Mouse (Mus musculus) gastrocnemius, adult 18-20 months (tissue): Measurements from ENCODE around the gene Gtf3c2. TPM values are rescaled to one million over a fixed set of nuclear protein-coding genes. Genes with fewer than 3 reads are reported as not detected.
A peak's percentile ranks its signal among the peaks of the same experiment; 100 is the strongest.
"Not testable (repeated sequence)": the region's sequence is repeated elsewhere in the genome, so short reads cannot be mapped to it uniquely, and the experiment has no call there.

Experiments used
- DNase-seq: peaks from one replicate; pipeline ENCODE4 v3.0.0; 2021; ENCODE audit warnings: low spot score
- long read RNA-seq, 2 experiments: library from polyadenylated mRNA; stranded (forward); transcript quantifications; one replicate each; pipeline ENCODE4 v2.0.0; 2021
- total RNA-seq, 2 experiments: library from RNA; stranded (reverse); gene quantifications; 2 replicates each; pipeline ENCODE4 v1.2.3; 2021

Gene Gtf3c2
- 10 to 100 TPM; 20.7 to 20.9 TPM for total RNA-seq
- long read RNA-seq, experiment 1, full-length matches to known transcripts, result 5 of 15 reads
- long read RNA-seq, experiment 1, partial matches to known transcripts, result 3 of 15 reads
- long read RNA-seq, experiment 1, other reads (novel, unspliced or antisense), result 7 of 15 reads
- long read RNA-seq, experiment 2, full-length matches to known transcripts, result 3 of 21 reads
- long read RNA-seq, experiment 2, partial matches to known transcripts, result 8 of 21 reads
- long read RNA-seq, experiment 2, other reads (novel, unspliced or antisense), result 10 of 21 reads

DNA sequence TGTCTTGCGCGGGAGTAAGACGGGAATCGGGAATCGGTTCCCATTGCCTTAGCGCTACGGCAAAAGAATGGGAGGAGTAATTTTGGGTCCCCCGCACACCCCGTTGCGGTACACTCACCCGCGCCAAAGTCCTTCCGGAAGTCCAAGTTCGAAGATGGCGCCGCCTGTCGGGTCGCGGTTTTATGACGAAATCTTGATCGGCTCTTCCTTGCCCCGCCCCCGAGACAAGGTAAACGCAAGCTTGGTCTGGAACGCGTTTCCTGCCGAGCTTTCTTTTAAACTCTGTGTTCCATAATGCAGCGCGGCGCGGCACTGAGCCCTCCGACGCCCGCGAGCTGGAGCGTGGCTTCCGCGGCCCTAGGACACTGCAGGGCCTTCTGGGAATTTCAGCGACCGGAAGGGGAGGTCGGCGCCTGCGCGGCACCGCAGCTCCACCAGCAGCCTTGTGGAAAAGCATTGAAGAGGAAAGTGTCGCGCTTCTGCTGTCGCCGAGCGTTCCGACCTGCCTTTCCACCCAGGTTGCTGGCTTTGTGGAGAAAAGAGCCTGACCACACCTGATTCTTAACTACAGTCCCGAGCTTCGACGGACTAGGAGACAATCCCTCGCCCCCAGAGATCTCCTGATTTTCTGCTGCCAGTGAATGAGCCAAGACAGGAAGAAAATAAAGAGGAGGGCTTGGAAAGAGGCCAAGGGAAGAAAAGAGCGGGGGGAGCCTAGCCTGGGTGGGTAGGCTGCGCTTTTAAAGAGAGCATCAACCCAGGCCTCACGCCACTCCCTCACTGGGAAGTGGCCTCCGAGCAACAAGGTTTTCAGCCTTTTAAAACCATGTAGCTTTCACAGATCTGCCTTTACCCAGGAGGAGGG, at the start of gene Gtf3c2, which contains the start of gene Gm29609:
Gene Gtf3c2 (minus strand): TSS at position 379 of the 865 bp plus-strand sequence.
Gene Gm29609 (minus strand): TSS at position 146 of the 865 bp plus-strand sequence.
- DNase-seq, result peak; percentile 95

DNA sequence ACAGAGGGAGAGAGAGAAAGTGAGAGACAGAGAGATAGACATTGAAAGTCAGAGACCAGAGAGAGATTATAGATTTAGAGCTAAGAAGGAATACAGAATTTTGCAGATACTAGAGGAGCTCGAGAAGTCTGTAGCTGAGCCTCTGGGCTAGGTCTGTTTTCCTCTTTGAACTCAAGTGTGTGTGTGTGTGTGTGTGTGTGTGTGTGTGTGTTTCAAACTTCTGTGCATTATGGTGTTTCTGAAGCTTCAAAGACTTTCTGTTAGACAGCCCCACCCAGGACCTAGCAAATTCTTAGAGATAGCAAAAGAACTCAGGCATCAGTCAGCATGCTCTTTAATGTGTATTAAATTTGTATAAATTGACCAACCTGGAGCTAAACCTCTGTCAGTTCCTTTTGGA, 46.7 kb upstream of the Gtf3c2 start:
- DNase-seq, result no peak

DNA sequence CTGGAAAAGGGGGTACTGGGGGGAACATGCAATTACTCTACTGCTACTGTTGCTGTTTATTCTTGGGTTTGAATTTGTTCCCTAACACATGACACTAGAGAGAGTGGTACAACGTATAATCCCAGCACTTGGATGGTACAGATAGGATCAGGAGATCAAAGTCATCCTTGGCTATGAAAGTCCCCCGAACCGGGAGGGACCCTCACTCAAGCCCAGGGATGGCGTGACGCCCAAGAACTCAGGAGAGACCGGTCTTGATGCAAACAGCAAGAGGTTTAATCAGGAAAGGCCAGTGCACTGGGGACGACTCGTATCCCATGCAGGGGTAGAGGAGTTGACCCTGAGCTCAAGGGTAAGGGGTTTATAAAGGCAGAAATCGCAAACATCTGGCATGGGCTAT, 42.8 kb upstream of the Gtf3c2 start:
- no peak for DNase-seq

DNA sequence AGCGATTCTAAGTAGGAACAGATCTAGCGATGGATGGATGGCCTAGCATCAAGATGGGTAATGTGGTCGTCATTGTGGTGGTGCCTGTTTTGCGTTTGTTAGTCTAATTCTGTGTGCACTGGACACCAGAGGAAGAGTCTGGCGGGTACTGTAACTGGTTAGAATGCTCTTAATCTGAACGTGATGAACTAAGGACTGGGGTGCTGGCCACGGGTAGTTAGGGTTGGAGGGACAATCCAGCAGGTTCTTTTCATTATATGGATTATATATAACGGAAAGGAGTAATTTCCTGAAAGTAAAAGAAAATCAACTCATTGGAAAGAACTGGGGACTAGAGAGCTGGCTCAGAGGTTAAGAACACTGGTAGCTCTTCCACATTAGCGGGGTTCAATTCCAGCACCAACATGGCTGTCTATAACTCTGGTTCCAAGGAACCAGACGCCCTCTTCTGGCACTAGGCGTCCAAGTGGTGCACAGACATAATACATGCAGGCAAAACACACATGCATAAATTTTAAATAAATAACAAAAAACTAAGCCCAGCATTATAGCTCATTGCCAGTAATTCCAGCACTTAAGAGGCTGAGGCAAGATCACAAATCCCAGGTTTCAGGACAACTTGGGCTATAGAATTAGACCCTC, 41.5 kb upstream of the Gtf3c2 start:
- no peak for DNase-seq

DNA sequence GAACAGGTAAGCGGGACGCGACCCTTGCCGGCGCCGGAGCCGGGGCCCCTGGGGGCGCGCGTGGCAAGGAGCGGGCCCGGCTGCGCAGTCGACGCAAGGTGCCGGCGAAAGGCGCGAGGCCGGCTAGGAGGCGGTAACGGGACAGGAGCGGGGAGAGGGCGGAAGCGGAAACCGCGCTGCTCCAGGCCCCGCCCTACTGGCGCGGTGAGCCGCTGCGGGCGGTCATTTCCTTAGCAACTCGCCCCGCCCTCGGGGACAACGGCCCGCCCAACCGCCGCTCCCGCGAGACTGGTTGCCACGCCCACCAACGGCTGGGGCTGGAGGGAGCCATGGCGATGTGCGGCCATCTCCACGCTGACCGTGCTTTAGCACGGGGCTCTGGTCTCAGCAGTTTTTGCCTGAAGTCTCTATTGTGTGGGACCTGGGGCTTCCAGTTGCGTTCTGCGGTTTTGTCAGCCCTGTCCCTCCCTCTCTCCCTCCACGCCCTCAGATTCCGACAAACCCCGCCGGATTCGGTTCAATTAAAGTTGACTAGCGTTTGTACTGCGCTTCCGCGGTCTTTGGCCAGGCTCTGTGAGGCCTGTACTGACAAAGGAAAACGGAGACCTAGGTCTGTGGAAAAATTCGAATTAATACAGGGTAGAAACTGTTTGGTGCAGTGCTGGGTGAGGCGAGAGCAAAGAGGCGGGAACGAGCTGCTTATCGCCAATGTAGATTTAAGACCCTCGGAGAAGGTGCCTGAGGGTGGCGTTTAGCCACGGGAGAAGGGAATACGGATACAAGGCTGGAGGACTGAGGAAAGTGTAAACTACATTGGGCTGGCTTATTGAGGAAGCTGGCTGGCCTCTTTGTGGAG, 40.7 kb upstream of the Gtf3c2 start, which contains the start of gene Ppm1g:
Gene Ppm1g (minus strand): TSS at position 240 of the 856 bp plus-strand sequence.
- DNase-seq, result peak; percentile 98

DNA sequence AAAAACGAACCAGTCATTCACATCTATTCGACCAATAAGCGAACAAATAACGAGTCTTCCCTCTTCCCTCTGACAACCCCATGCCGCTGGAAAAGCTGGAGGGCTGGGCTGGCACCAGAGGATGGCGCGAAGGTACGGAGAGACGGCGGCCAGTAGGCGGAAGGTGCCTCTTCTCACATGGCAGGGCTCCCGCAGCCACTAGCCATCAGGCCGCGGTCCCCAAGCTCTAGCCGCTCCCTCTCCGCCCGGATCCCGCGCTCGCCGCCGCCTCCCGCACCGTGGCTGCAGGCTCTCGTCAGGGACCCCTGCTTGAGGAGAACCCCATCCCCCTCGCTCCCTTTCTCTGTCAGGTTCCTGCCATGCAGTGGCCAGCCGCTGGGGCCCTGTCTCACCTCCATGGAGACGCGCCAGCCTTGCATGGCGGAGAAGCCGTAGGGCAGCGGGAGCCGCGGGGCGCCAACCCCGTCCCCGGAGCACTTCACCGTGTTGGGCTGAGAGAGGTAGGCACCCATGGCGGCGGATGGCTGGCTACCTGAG, 40.0 kb upstream of the Gtf3c2 start:
- peak; percentile 24 for DNase-seq

DNA sequence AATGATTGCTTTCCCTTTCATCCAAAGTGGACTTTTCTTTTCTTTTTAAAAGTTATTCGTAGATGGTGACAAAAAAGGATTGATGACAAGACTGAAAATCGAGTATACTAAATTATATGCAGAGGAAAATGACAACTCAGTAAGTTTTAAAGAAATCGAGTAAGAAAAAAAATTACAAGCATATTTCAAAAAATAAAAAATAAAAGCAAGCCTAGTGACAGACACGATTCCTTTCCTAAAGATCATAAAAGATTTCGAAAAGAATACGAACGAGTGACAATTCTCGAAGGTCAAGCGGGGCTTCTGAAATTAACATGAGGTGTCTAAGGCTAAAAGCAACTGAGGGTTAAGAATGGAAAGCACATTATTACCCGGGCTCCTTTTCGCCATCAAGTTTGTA, 39.5 kb upstream of the Gtf3c2 start:
- DNase-seq, result no peak

DNA sequence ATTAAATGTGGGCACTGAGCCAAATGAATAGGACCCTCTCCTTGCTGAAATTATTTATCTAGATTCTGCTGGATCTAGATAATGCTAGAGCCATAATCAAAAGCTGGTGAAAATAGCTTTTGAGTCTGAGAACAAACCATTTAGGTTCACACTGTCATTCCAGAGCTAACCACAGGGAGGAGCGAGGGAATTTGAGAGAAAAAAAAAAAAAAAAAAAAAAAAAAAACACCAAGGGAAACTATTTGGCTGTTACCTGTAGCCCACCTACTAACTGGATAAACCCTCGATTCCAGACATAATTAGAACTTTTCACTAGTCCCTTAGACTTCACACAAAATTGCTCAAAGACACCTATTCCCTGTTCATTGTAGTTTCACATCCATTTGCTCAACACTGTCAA, 39.1 kb upstream of the Gtf3c2 start:
- DNase-seq, result no peak

DNA sequence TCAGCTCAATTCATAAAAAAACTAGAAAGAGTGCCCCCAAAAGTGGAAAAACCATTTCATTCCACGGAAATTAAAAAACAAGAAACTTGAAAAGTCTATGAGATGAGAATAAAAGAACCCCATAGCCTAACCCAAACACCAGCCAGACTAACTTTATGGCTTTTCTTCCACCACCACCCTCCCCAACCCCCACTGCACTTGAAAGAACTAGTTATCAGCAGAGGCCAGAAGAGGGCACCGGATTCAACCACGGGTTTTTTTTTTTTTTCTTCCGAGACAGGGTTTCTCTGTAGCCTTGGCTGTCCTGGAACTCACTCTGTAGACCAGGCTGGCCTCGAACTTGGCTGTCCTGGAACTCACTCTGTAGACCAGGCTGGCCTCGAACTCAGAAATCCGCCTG, 38.4 kb upstream of the Gtf3c2 start:
- DNase-seq, result no peak

DNA sequence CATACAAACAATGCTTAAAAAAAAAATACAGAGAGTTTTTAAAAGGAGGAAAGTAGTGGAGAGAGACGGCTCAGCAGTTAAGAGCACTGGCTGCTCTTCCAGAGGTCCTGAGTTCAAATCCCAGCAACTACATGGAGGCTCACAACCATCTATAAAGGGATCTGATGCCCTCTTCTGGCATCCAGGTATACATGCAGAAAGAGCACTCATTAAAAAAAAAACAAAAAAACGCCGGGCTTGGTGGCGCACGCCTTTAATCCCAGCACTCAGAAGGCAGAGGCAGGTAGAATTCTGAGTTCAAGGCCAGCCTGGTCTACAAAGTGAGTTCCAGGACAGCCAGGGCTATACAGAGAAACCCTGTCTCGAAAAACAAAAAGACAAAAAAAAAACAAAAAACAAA, 36.6 kb upstream of the Gtf3c2 start:
- not testable (repeated sequence) for DNase-seq

DNA sequence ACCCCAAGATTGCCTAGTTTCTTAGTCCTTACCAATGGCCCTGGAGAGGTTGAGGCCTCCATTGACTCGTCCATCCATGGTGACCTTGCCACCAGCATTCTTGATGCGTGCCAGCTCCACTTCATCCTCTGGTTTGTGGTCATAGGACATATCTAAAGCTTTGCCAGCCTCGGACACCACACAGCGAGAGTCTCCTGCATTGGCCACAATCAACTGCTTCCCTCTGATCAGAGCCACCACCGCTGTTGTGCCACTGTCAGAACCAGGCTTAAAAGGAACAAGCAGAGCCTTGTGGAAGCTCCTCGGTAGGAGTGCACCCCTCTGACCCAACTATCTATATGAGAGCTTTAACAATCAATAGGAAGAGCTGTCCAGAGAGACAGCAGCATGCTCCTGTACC, 24.5 kb upstream of the Gtf3c2 start:
- no peak for DNase-seq

DNA sequence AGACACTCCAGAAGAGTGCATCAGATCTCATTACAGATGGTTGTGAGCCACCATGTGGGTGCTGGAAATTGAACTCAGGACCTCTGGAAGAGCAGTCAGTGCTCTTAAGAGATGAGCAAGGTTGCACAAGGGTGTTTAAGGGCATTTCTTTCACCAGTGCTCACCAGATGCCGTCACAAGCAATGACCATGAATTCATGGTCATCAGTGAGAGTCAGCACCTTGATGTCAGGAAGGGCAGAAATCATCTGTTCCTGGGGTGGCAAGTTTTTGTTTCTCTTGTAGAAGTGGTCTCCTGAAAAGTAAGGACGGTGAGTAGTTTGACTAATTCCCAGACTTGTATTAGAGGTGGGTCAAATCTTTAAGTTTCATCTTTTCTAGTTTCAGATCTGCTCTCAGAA, 23.9 kb upstream of the Gtf3c2 start:
- no peak for DNase-seq

DNA sequence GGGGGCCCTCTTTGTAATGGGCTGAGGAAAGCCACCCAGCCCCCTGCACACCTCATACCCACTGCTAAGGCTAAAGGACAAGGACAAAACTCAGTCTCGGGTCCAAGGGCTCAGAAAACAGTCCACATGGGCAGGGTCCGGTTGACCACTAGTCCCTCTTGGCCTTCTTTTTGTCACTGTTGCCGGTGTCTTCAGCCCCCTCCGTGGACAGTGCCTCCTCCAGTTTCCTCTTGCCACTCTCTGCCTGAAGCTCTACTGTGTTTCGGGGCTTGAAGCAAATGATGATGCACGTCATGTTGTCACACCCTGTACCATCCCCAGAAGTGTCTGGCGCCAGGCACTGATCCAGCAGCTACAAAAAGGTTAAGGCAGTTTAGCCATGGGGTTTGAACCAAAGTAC, 23.0 kb upstream of the Gtf3c2 start:
- no peak for DNase-seq

DNA sequence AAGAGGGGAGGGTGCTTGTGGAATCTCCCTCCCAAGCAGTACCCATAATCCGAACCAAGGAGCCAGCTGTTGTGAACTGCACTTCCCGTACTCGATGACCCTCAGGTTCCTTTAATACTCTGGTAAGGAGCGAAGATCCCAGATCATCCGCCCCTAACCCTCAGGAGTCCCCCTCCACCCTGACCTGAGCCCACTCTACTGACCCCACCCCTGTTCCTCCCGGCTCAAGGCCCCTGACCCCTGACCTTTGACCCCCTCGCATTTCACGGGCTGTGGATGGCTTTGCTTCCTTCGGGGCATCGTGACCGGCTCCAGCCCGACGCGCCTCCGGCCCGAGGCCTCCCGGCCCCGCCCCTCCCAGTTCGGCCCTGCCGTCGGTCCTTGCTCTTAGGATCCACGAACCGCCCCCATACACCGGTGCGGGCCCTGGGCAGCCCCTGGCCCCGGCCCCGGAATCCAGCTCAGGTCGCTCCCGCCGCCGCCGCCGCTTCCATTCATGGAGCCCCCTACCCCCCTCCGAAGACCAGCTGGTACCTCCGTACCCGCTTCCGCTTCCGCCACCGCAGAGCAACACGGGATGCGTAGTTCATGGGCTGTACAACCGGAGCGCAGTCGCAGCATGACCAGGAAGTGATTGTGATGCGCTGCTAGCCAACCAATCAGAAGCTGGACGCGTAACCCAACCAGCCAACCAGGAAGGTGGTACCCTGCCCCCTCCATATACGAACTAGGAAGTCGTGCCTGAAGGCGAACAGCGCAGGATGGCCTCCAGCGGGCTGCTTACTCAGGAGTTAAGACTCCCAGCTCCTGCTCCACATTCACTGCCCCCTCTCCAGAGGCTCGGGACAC, 22.0 kb upstream of the Gtf3c2 start, which contains the start of gene Zfp513:
Gene Zfp513 (minus strand): TSS at position 562 of the 849 bp plus-strand sequence.
- peak; percentile 97 for DNase-seq

DNA sequence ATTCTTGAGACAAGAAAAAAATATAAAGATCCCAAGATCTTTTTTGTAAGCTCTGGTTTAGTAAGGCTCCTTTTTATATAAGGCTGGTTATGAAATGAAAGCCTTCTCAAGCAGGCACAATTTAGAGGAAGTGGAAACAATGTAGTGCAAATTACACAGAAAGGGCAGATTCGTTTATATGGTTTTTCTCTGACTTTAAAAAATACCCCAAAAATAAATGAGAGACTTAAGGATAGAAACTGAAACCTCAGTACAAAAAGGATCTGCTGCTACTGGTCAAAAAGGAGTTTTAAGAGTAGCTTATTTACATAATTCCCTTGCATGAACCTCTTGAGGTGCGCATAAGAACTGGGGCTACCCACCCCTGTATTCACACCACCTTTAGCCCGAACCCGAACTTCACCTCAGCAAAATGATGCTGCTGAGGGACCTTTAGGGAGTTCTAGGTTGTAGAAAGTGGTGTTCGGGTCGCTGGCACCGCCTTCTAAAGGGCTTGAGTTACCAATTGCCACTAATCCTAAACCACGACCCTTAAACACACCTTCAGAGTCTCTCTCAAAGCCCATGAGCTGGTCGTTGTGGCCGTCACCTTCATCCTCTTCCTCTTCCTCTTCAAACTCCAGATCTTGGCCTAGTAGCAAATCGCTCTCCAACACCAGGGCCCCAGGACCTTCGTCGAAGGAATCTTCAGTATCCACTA, 21.2 kb upstream of the Gtf3c2 start:
- DNase-seq, result no peak

DNA sequence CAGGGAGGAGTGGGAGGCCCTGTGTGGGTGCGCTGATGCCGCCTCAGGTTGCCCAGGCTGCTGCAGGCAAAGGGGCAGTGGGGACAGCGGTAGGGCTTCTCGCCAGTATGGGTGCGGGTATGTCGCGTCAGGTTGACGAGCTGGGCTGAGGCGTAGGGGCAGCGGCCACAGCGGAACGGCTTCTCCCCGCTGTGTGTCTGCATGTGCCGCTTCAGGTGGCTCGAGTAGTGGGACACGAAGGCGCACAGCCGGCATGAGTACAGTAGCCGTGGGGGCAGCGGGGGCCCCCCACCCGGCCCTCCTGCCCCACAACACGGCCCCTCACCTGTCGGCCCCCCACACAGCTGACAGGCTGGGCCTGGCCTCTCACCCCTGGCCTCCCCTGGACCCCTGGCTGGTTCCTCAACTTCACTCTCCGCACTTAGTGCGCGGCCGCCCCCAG, 20.4 kb upstream of the Gtf3c2 start:
- no peak for DNase-seq

DNA sequence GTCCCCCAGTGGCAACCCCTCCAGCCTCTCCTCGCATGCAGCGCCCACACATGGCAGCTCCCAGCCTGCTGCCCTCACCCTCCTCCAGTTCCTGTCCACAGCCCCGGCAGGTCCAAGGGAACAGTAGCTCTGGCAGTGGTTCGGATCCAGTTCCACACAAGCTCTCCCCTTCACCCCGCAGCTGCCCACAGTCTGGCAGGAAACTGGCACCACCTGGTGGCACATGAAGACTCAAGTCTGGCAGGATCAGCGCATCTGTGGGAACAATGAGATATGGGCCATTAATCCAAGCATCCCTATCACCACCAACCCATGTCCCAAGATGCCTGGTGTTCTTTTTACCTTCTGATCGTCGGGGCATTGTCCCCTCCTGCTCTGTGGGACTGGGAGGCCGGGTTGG, 19.9 kb upstream of the Gtf3c2 start:
- DNase-seq, result no peak

DNA sequence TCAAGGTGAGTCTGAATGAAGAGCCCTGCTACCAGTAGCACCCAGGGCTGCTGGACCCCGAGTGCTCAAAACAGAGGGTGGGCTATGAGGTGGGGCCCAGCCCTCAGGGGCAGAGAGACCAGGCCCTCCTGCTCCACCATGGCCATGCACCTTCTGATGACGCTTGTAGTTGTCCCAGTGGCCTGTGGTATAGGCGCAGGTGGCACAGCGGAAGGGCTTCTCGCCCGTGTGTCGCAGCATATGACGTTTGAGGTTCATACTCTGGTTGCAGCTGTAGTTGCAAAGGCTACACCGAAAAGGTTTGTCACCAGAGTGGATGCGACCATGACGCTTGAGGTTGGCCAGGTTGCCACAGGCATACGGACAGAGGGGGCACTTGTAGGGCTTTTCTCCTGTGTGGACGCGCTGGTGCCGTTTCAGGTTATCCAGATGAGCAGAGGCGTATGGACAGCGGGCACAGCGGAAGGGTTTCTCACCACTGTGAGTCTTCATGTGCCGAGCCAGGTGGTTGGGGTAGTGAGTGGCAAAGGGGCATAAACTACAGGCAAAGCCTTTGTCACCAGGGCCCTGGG, 19.5 kb upstream of the Gtf3c2 start:
- DNase-seq, result no peak
